Mouse (Mus musculus): ENCODE data around the gene Adamts20. TPM values are rescaled to one million over a fixed set of nuclear protein-coding genes. Genes with fewer than 3 reads are reported as not detected.
"Not testable (repeated sequence)": the region's sequence is repeated elsewhere in the genome, so short reads cannot be mapped to it uniquely, and the experiment has no call there.

Adamts20 gene
- polyA plus RNA-seq, 1 experiment from 2014 or later = 0.33 TPM

GRCm38 (mm10) chr15:94403461-94404070, 61.7 kb downstream of the Adamts20 start:
- Histone ChIP-seq H3K9me3 (replicated peaks) (no peaks in the 10 kb centered on the region), H3K27me3 (replicated peaks) (peaks cover 52% of the 10 kb centered on the region), H3K4me3 (peak overlapping the region; percentile 60), H3K9ac (peak overlapping the region; percentile 46), H3K27ac (no peak overlapping the region), H3K4me2 (peak overlapping the region; percentile 78), H3K4me1 (peaks cover 4% of the 10 kb centered on the region), H3K36me3 (no peaks in the 10 kb centered on the region)
- WGBS (ENCODE audit: insufficient replicate concordance) = 3% methylated on average over 34 of the region's 34 CpGs
- ATAC-seq = no peak

DNA sequence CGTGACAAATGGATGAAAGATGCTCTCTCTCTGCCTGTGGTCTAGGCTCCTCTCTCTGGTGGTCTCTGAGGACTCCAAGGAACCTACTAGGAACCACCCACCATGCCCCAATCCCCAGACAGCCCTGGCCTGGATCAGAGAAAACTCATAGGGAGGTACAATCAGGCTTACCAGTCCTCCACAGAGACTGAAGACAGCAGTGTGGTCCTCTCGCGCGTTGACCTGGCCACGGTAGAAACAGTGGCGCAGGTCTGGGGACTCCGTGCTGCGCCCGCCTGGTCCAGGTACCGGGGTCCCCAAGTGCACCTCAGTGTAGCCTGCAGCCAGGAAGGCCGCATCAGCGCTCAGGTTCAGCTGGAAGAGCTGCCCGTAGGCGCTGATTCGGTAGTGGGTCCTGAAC, 62.2 kb downstream of the Adamts20 start:
- peaks cover 52% of the 10 kb centered on the region for H3K27me3 ChIP-seq (replicated peaks)
- 11% methylated on average over 15 of the region's 15 CpGs for WGBS (ENCODE audit: insufficient replicate concordance)

GRCm38 (mm10) chr15:94392737-94393136, 72.5 kb downstream of the Adamts20 start:
- Histone ChIP-seq H3K36me3 (no peaks in the 10 kb centered on the region), H3K9ac (no peak overlapping the region), H3K27me3 (replicated peaks) (no peaks in the 10 kb centered on the region), H3K4me1 (no peaks in the 10 kb centered on the region), H3K9me3 (replicated peaks) (no peaks in the 10 kb centered on the region), H3K4me2 (no peak overlapping the region), H3K27ac (no peak overlapping the region), H3K4me3 (no peak overlapping the region)
- WGBS (ENCODE audit: insufficient replicate concordance) = 79% methylated on average over 7 of the region's 7 CpGs
- ATAC-seq = no peak

More for the DNA sequence above, 62.2 kb downstream of the Adamts20 start:
- Histone ChIP-seq H3K4me1 (peaks cover 4% of the 10 kb centered on the region), H3K9me3 (replicated peaks) (no peaks in the 10 kb centered on the region), H3K4me3 (peak overlapping the region; percentile 60), H3K36me3 (no peaks in the 10 kb centered on the region), H3K9ac (no peak overlapping the region), H3K4me2 (peak overlapping the region; percentile 78), H3K27ac (no peak overlapping the region)
- ATAC-seq = no peak

- not testable (repeated sequence) for H3K27me3 ChIP-seq (replicated peaks); H3K4me1 ChIP-seq; H3K9me3 ChIP-seq (replicated peaks); H3K9ac ChIP-seq; H3K4me3 ChIP-seq; H3K4me2 ChIP-seq; H3K36me3 ChIP-seq; H3K27ac ChIP-seq; ATAC-seq
- 49% methylated on average over 2 of the region's 2 CpGs for WGBS (ENCODE audit: insufficient replicate concordance)
These were observed 75.1 kb downstream of the Adamts20 start for GRCm38 (mm10) chr15:94390127-94390526.

- Histone ChIP-seq H3K4me1 (no peaks in the 10 kb centered on the region), H3K36me3 (no peaks in the 10 kb centered on the region), H3K27ac (no peak overlapping the region), H3K9ac (no peak overlapping the region), H3K4me2 (no peak overlapping the region), H3K4me3 (no peak overlapping the region), H3K27me3 (replicated peaks) (no peaks in the 10 kb centered on the region), H3K9me3 (replicated peaks) (no peaks in the 10 kb centered on the region)
- ATAC-seq = no peak
- WGBS (ENCODE audit: insufficient replicate concordance) = 75% methylated on average over 5 of the region's 9 CpGs
These were observed 85.8 kb downstream of the Adamts20 start for GRCm38 (mm10) chr15:94379425-94379824.

GRCm38 (mm10) chr15:94372548-94372947, 92.7 kb downstream of the Adamts20 start:
- H3K27ac ChIP-seq = no peak overlapping the region
- 69% methylated on average over 7 of the region's 7 CpGs for WGBS (ENCODE audit: insufficient replicate concordance)
- no peaks in the 10 kb centered on the region for H3K36me3 ChIP-seq
- H3K4me2 ChIP-seq = no peak overlapping the region
- no peaks in the 10 kb centered on the region for H3K4me1 ChIP-seq
- ATAC-seq = no peak
- no peak overlapping the region for H3K9ac ChIP-seq
- H3K9me3 ChIP-seq (replicated peaks) = no peaks in the 10 kb centered on the region
- no peaks in the 10 kb centered on the region for H3K27me3 ChIP-seq (replicated peaks)
- H3K4me3 ChIP-seq = no peak overlapping the region

GRCm38 (mm10) chr15:94349052-94349451, 116.2 kb downstream of the Adamts20 start:
- Histone ChIP-seq H3K4me3 (no peak overlapping the region), H3K4me2 (no peak overlapping the region), H3K27me3 (replicated peaks) (no peaks in the 10 kb centered on the region), H3K9me3 (replicated peaks) (peaks cover 8% of the 10 kb centered on the region; the same call in 1 of the 2 replicates), H3K36me3 (no peaks in the 10 kb centered on the region), H3K4me1 (no peaks in the 10 kb centered on the region), H3K9ac (no peak overlapping the region), H3K27ac (no peak overlapping the region)
- no peak for ATAC-seq
- WGBS (ENCODE audit: insufficient replicate concordance) = 78% methylated on average over 18 of the region's 18 CpGs

DNA sequence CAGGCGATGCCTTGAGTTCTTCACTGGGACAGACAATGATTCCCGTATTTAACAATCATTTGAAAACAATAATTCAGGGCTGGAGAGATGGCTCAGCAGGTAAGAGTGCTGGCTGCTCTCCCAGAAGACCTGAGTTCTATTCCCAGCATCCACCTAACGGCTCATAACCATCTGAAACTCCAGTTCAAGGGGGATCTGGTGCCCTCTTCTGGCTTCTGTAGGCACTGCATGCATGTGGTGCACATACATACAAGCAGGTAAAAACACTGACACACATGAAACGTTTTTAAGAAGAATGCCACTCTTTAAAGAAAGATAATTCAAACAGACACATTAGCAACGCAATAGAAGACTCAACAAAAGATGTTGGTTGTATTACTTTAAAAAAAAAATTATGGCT, 120.9 kb downstream of the Adamts20 start:
- H3K9ac ChIP-seq = no peak overlapping the region
- H3K4me2 ChIP-seq = no peak overlapping the region
- ATAC-seq = no peak
- no peaks in the 10 kb centered on the region for H3K27me3 ChIP-seq (replicated peaks)
- peaks cover 8% of the 10 kb centered on the region; the same call in 1 of the 2 replicates for H3K9me3 ChIP-seq (replicated peaks)
- 79% methylated on average over 5 of the region's 5 CpGs for WGBS (ENCODE audit: insufficient replicate concordance)
- no peak overlapping the region for H3K27ac ChIP-seq
- H3K4me3 ChIP-seq = no peak overlapping the region
- no peaks in the 10 kb centered on the region for H3K4me1 ChIP-seq
- H3K36me3 ChIP-seq = no peaks in the 10 kb centered on the region

DNA sequence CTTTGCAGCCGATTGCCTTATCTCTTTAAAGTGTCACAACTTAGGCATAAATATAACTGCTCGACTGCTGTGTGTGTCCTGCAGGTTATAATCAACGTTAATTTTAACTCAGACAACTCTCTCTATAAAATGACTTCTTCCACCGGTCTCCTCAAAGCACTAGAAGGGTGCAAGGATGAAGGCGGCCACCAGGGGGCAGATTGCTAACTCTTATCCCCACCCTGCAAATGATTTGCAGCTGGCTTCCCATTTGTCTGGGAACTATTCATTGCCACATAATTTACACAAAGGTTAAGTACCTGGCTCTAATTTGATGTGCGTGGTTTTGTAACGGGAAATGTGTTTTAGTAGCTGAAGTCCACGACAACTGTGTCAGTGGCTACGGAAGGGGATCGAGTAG, 122.9 kb downstream of the Adamts20 start:
- no peak for ATAC-seq

DNA sequence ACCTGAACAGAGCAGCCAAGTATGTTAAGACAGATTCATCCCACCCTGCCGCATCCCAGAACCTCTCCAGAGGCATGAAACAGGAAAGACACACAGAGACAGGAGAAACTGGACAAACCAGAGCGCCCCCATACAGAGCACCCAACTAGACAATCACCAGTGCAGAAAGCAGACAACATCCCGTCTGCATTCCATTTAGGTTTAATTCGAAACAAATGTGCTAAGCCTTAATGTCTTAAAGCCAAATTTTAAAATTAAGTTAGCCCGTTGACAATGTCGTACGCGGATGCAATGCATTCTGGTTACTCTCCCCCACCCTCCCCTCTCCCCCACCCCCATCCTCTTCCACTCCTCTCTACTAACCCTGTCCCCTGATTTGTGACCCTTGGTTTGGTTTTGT, 126.2 kb downstream of the Adamts20 start:
- H3K9me3 ChIP-seq (replicated peaks) = peaks cover under 1% of the 10 kb centered on the region; the same call in 1 of the 2 replicates
- H3K9ac ChIP-seq = no peak overlapping the region
- no peak overlapping the region for H3K4me3 ChIP-seq
- no peak overlapping the region for H3K4me2 ChIP-seq
- no peak for ATAC-seq
- no peaks in the 10 kb centered on the region for H3K36me3 ChIP-seq
- H3K27ac ChIP-seq = no peak overlapping the region
- WGBS (ENCODE audit: insufficient replicate concordance) = 83% methylated on average over 8 of the region's 8 CpGs
- H3K4me1 ChIP-seq = no peaks in the 10 kb centered on the region
- no peaks in the 10 kb centered on the region for H3K27me3 ChIP-seq (replicated peaks)

More for the DNA sequence above, 122.9 kb downstream of the Adamts20 start:
- Histone ChIP-seq H3K4me1 (no peaks in the 10 kb centered on the region), H3K27ac (no peak overlapping the region), H3K36me3 (no peaks in the 10 kb centered on the region), H3K9ac (no peak overlapping the region), H3K27me3 (replicated peaks) (no peaks in the 10 kb centered on the region), H3K4me2 (no peak overlapping the region), H3K4me3 (no peak overlapping the region), H3K9me3 (replicated peaks) (peaks cover 8% of the 10 kb centered on the region; the same call in 1 of the 2 replicates)
- WGBS (ENCODE audit: insufficient replicate concordance) = 61% methylated on average over 10 of the region's 10 CpGs

DNA sequence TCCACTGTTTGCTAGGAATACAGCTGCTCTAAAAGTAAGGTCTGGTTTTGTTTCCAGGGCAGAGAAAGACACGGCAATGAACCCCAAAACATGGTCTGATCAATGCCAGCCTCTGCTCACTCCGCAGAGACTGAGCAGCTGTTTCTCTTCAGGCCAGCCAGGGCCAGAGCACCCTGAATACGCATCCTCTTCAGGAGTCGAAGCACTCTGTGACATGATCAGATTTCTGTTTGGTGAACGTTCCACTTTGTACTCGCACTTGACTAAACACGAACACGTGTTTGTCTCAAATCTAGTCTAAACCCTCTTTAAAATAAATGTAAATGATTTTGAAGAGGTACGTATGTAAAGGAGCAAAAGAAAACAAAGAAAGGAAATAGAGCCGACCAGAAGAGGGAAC, 130.6 kb downstream of the Adamts20 start:
- H3K27ac ChIP-seq = no peak overlapping the region
- H3K27me3 ChIP-seq (replicated peaks) = no peaks in the 10 kb centered on the region
- no peak overlapping the region for H3K9ac ChIP-seq
- H3K4me3 ChIP-seq = no peak overlapping the region
- no peak for ATAC-seq
- WGBS (ENCODE audit: insufficient replicate concordance) = 71% methylated on average over 10 of the region's 10 CpGs
- H3K4me2 ChIP-seq = no peak overlapping the region
- H3K4me1 ChIP-seq = no peaks in the 10 kb centered on the region
- H3K9me3 ChIP-seq (replicated peaks) = no peaks in the 10 kb centered on the region
- no peaks in the 10 kb centered on the region for H3K36me3 ChIP-seq

DNA sequence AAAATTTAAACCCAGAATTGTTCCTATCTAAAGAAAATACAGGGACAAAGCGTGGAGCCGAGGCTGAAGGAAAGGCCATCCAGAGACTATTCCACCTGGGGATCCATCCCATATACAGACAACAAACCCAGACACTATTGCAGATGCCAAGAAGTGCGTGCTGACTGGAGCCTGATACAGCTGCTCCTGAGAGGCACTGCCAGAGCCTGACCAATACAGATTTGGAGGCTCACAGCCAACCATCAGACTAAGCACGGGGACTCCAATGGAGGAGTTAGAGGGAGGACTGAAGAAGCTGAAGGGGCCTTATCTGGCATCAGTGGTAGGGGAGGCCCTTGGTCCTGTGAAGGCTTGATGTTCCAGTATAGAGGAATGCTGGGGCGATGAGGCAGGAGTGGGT, 138.6 kb downstream of the Adamts20 start:
- Histone ChIP-seq H3K4me2 (no peak overlapping the region), H3K9ac (no peak overlapping the region), H3K27me3 (replicated peaks) (no peaks in the 10 kb centered on the region), H3K36me3 (no peaks in the 10 kb centered on the region), H3K4me3 (no peak overlapping the region), H3K4me1 (no peaks in the 10 kb centered on the region), H3K9me3 (replicated peaks) (0 out of 2 replicates have a peak, but pooled peaks cover 3% of the 10 kb centered on the region), H3K27ac (no peak overlapping the region)
- ATAC-seq = no peak
- 69% methylated on average over 5 of the region's 5 CpGs for WGBS (ENCODE audit: insufficient replicate concordance)

Measured in liver, embryonic 12.5 days (tissue).